Mouse (Mus musculus): ENCODE data around the gene Tril. TPM values are rescaled to one million over a fixed set of nuclear protein-coding genes. Genes with fewer than 3 reads are reported as not detected.

The Tril gene
- total RNA-seq (2021): 10 to 100 TPM; 70.0 to 72.0 TPM
- long read RNA-seq, full-length matches to known transcripts: 77 of 77 reads
- long read RNA-seq, partial matches to known transcripts: 0 of 77 reads
- long read RNA-seq, other reads (novel, unspliced or antisense): 0 of 77 reads

- peak; percentile 69 to 80 for DNase-seq (ENCODE audit: low spot score in 2 of 2)
Observed at GRCm38 (mm10) chr6:53820486-53820985, at the start of gene Tril. TSS of gene Tril (minus strand) at chr6:53820830.

DNA sequence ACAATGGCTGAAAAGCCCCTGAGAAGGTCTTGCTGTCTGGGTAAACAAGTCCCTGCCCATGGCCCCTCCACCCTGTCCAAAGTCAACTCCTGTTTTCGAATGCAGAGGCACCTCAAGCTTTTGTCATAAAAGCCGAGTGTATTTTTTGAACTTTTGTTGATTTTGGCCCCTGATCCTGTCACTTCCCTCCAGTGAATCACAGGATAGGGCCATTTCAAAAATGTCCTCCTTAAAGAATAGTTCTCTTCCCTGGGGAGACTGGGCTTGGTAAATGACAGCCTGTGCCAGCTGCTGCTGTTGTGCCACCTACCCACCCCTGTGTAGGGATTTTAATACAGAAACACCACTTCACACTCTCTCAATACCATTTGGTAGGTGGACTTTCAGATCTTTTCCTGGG is 42.4 kb upstream of the Tril start:
- DNase-seq (ENCODE audit: low spot score in 2 of 2): no peak

DNA sequence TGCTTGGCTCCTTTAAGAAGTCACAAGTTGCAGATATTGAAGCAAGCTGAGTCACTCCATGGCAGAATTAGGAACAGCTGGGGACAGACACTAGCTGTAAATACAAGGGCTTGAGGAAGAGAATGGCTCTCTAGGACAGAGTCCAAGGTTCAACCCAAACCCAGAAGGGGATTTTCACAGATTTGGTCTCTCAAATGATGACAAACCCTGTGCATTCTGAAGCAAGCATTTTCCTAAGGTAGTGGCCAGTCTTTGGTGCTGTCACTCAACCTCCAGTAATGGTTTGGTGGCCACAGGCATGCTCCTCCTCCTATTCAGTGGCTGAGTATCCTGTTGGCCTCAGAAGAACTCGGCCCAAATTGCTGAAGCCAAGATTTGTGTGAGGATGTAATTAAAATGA is 38.5 kb upstream of the Tril start:
- no peak for DNase-seq (ENCODE audit: low spot score in 2 of 2)

DNA sequence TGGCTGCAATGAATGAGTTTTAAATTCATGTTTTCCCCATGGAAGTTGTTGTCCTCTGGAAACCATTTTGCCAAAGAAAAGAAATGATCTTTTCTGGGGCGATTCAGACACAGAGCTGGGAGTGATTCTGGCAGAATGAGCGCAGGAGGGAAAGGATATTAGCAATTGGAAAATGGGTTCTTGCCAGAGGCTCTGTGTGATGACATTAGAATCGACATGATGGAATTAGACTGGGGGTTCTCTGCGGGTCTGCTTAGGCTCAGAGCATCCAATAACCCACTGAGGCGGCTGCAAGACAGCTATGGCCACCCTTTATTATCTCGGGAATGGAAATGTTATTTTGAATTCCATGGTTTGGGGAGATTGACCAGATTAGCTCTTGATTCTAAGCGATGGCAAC is 37.2 kb upstream of the Tril start:
- DNase-seq (ENCODE audit: low spot score in 2 of 2): no peak

- peak; percentile 34 to 36 for DNase-seq (ENCODE audit: low spot score in 2 of 2)
Observed at GRCm38 (mm10) chr6:53856775-53857174, 36.1 kb upstream of the Tril start.

DNA sequence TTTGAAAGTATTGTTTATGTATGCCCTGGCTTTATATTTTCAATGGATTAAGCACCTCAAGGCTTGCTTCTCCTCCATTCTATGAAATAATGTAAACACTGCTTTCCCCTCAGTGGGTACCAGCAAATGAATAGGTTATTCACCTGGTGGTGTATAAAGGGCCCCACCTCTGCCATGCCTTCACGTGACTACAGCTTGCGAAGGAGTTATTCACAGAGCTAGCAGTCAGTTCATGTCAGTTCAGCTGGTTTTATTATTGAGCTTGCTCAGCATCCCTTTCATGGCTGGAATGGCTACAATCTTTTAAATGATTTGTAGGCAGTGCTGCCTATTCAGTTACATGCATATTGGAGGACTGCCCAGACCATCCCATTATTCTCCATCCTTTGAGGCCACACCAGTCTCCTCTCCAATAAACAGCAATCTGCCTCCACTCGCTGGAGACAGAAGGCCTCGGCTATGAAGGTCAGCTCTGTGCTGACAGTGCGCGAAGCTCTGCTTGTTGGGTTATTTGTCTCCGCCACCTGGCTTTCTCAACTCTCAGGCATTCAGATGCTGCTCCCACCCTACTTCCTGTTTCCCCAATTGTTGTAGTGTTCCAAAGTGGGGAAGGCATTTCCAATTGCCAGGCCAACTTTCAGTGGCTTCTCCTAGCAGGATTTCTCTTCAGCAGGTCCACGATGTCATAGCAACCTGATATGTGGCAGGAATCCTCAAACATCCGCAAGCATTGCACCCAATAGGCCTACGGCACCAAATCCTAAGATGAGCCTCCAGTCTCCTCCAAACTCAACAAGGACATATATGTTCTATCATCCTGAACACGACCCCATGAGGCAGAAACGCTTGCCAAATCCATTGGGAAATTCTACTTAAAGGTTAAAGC is 34.6 kb upstream of the Tril start:
- DNase-seq (ENCODE audit: low spot score in 2 of 2): peak; percentile 42 to 45

- DNase-seq (ENCODE audit: low spot score in 2 of 2): no peak
Observed at GRCm38 (mm10) chr6:53854226-53854625, 33.6 kb upstream of the Tril start.

DNA sequence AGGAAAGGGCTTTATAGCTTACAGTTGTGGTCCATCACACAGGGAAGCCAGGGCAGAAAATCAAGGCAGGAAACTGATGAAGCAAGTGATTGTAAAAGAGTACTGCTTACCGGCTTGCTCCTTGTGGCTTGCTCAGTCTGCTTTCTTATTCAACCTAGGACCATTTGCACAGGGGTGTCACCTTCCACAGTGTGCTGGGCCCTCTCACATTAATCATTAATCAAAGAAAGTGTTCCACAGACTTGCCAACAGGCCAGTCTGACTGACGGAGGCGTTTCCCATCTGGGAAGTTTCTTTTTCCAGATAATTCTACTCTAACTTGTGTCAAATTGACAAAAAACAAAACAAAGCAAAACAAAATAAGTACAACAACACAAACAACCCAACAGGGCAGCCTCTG is 32.9 kb upstream of the Tril start:
- no peak for DNase-seq (ENCODE audit: low spot score in 2 of 2)

DNA sequence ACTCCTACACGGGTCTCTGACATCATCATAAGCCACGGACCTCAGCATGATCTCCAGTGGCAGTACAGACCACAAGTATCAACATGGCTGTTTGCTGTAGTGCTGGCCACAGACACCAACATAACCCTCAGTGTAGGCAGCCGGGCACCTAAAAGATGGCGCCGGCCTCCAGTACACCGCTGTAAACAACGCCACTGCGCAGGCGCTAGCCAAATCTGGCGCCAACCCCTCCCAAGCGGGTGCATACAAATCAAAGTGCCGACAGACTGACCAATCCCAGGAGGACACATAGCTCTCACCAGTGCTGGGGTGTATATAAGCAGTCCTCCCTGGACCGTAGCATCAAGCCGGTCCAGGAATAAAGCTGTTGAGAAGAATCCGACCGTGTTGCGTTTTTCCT is 24.0 kb upstream of the Tril start:
- DNase-seq (ENCODE audit: low spot score in 2 of 2): no peak

DNA sequence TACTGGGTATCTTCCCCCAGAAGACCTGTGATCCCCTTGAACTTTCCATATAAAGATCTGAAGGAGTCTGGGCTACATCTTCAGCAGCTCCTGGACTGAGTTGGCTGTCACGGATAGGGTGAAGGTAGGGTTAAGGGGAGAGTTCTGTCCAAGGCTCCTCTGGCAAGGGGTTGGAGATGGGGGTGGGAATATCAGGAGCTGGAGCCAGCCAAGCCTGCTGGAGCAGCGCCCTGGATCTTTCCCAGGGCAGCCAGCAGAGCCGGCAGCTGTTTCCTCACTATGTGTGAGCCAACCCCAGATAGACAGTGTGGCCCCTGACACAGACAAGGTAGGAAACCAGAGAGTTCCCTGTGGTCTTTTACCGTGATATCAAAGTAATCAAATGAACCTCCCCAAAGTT is 4.6 kb upstream of the Tril start:
- peak; percentile 52 to 67 for DNase-seq (ENCODE audit: low spot score in 2 of 2)

DNA sequence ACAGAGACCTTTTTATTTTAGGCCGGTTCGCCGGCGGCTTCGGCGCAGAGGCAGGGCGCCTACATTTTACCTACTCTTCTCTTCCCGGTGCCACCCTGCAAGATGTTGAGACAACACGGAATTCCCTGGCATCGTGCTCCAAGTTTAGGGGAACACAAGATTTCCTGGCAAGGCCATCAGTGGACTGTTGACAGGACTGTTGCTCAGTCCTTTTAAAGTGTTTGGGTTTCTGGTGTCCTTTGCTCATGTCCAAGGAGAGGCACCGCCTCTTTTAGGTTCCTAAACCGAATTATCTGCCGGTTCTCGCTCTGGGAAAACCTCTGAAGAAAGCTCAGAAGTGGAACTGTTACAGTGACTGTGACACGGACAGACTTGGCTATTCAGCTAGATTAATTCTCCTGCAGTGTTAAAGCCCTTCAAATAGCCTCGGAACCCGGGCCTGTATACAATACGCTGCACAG is 441 bp upstream of the Tril start:
- DNase-seq (ENCODE audit: low spot score in 2 of 2): peak in 1 of 2 experiments; percentile 51

GRCm38 (mm10) chr6:53819761-53820485 is 707 bp downstream of the Tril start:
- DNase-seq (ENCODE audit: low spot score in 2 of 2): peak; percentile 38 to 53

DNA sequence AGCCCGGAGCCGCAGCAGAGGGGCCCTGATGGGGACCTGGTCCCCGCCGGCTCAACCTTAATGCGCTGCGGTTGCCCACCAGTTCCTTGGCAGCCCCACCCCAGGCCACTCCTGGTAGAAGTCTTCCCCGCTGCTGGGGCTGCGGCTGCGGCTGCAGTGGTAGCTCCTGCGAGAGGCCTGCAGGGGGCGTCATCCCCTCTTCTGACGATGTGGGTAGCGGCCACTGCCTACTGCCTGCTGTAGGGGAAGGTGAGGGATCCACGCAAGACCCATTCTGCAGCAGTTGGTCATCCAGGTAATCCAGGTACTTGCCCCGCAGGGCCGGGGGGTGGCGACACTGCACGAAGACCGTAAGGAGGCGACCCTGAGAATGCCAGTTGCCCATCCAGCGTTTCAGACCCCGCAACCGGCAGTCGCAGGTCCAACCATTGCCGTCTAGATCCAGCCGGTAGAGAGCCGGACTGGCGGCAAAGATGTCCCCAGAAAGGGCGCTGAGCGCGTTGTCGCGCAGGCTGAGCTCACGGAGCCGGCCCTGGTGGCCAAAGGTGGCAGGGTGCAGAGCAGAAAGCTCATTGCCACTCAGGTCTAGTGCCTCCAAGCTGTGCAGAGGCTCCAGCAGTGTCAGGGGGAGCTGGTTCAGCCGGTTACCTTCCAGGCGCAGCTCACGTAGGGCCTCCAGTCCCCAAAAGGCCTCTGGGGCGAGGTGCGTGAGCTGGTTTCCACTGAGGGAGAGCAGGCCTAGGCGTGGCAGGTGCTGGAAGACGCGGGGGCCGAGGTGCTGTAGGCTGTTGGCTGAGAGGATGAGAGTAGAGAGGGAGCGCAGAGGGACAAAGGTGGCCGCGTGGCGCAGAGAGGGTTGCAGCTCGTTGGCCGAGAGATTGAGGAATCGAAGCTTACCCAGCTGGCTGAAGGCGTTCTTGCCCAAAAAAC is 1.6 kb downstream of the Tril start:
- peak; percentile 69 to 79 for DNase-seq (ENCODE audit: low spot score in 2 of 2)

- DNase-seq (ENCODE audit: low spot score in 2 of 2): peak; percentile 76 to 85
Observed at GRCm38 (mm10) chr6:53818264-53818731, 2.3 kb downstream of the Tril start.

GRCm38 (mm10) chr6:53817763-53818174 is 2.9 kb downstream of the Tril start:
- DNase-seq (ENCODE audit: low spot score in 2 of 2): peak; percentile 26 to 46

DNA sequence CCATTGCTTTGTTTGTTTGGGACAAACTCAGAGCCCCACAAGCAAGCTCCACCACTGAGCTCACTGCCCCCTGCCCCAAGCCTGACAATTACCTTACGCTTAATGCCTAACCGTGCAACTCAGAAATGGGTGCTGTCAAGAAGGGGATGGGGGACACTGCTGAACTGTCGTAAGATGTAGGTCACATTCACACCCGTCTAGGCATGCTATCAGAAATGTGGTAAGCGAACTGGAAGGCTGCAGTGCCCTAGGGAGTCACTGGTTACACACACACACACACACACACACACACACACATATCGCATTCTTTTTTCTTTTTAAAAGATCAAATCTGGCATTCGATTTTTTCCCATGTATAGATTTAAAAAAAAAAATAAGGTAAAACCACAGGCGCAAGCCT is 4.0 kb downstream of the Tril start:
- no peak for DNase-seq (ENCODE audit: low spot score in 2 of 2)

DNA sequence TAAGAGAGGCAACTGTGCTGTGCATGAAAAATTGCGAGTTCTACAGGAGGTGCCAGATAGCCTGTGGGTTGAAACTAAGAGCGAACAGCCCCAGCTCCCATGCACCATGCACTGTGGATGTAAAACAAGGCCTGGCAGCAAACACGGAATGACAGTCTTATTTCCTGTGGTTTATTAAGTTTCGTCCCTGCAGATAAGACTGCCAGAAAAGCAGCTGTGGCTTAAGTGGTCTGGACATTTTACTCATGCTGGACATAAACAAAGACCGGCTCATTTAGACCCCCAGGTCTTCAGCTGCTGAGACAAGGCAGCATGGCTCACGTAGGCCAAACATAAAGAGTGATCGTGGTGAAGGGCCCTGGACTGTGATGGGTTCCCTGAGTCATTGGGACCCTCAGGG is 4.9 kb downstream of the Tril start:
- no peak for DNase-seq (ENCODE audit: low spot score in 2 of 2)

DNA sequence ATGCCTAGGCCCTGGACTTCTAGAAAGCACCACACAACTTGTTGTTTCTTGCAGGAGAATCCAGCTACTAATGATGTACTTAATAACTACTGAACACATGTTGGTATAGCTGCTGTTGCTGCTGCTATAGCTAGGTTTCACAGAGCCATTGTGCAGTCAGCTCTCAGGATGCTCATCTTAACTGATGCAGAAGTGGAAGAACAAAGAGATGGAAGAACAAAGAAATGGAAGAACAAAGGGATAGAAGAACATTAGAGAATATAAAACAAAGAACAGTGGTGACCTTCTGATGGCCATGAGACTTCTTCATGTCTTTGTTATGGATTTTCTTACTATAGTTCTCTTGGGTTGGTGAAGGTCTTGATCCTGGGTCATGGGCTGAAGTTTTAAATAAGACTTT is 6.4 kb downstream of the Tril start:
- DNase-seq (ENCODE audit: low spot score in 2 of 2): no peak

DNA sequence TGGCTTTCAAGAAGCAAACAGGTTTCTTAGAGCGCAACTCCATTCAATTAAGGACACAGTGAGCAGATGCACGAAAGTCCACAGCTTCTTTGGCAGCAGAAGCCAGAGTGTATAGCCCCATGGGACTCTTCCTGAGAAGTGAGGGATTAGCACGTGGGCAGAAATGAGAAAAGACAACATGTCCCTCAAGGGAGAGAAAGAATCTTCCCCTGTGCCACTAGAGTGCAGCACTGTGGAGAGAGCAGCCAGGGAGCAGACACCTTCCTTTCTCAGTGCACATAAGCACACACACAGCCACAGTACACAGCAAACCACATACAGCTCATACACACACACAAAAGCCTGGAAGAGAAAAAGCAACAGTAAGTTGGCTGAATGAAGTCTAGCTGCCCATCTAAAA is 8.4 kb downstream of the Tril start:
- DNase-seq (ENCODE audit: low spot score in 2 of 2): peak in 1 of 2 experiments; percentile 15

DNA sequence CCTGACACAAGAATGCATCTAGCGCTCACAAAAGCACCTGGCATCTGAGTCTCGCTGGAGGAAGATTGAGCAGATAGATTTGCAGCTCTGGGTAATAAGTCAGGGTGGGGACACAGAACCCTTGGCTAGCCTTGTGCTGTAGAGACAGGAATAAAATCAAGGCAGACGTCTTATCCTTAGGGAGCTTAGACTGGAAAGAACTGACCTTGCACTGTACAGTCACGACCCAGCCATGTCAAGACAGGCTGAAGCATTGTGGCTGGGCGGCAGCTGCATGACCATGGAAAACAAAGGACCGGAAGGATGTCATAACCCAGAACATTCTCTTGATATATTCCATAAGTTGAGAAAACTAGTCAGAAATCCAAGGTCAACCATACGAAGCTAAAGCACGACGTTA is 11.8 kb downstream of the Tril start:
- DNase-seq (ENCODE audit: low spot score in 2 of 2): peak in 1 of 2 experiments; percentile 4

DNA sequence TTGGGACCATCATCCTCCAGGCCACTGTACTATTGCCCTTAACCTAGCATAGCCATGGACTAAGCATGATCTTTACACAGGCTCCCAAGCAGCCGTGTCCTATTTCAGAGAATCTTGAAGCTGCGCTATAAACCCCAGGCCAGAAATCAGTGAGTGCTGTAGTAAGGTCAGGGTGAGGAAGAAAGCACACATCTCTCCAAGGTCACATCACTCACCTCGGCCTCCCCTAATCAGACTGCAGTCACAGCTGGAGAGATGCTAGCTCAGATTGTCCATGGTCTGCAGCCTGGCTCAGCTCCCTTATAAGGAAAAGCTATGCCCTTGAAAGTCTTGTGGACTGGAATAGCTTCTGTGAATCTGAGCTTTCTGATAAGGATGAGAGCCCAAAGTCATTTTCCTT is 13.4 kb downstream of the Tril start:
- peak in 1 of 2 experiments; percentile 5 for DNase-seq (ENCODE audit: low spot score in 2 of 2)

Data from layer of hippocampus, postnatal 10 days (tissue).